Mouse (Mus musculus) CD4-positive, CD25-positive, alpha-beta regulatory T cell, adult 4 months (primary cell): ENCODE measurements around the gene Nxf1. TPM values are rescaled to one million over a fixed set of nuclear protein-coding genes. Genes with fewer than 3 reads are reported as not detected.
A peak's percentile ranks its signal among the peaks of the same experiment; 100 is the strongest.
"Not testable (repeated sequence)": the region's sequence is repeated elsewhere in the genome, so short reads cannot be mapped to it uniquely, and the experiment has no call there.

Experiments used
- ATAC-seq: one replicate; pipeline ENCODE4 v1.8.0; 2017
- polyA plus RNA-seq, 2 experiments: library from polyadenylated mRNA; unstranded; fragments of 100-300 nt; shearing (Covaris generic); gene quantifications; one replicate each; pipeline ENCODE4 v1.2.1; 2017

The Nxf1 gene
- 100 to 1,000 TPM; 163 to 188 TPM for polyA plus RNA-seq

GRCm38 (mm10) chr19:8756635-8757387 is at the start of gene Nxf1:
Gene Nxf1, plus strand, starts transcription at chr19:8757073.
- ATAC-seq: peak; percentile 90

GRCm38 (mm10) chr19:8708954-8709353 is 47.9 kb upstream of the Nxf1 start:
- ATAC-seq: no peak

- no peak for ATAC-seq
Observed at GRCm38 (mm10) chr19:8710057-8710456, 46.8 kb upstream of the Nxf1 start.

- ATAC-seq: peak; percentile 1
Observed at GRCm38 (mm10) chr19:8711506-8711905, 45.4 kb upstream of the Nxf1 start.

GRCm38 (mm10) chr19:8711949-8712869 is 44.7 kb upstream of the Nxf1 start:
- ATAC-seq: peak; percentile 67

GRCm38 (mm10) chr19:8712870-8713305 is 44.0 kb upstream of the Nxf1 start:
- ATAC-seq: peak; percentile 63

- ATAC-seq: peak; percentile 62
Observed at GRCm38 (mm10) chr19:8713306-8713996, 43.4 kb upstream of the Nxf1 start.

- no peak for ATAC-seq
Observed at GRCm38 (mm10) chr19:8713997-8714652, 42.7 kb upstream of the Nxf1 start.

- no peak for ATAC-seq
Observed at GRCm38 (mm10) chr19:8714653-8715481, 42.0 kb upstream of the Nxf1 start.

GRCm38 (mm10) chr19:8715868-8716766 is 40.8 kb upstream of the Nxf1 start:
- no peak for ATAC-seq

- ATAC-seq: no peak
Observed at GRCm38 (mm10) chr19:8716767-8717475, 40.0 kb upstream of the Nxf1 start.

GRCm38 (mm10) chr19:8718357-8718756 is 38.5 kb upstream of the Nxf1 start:
- peak; percentile 37 for ATAC-seq

- ATAC-seq: not testable (repeated sequence)
Observed at GRCm38 (mm10) chr19:8719037-8719436, 37.8 kb upstream of the Nxf1 start.

GRCm38 (mm10) chr19:8721378-8721777 is 35.5 kb upstream of the Nxf1 start:
- no peak for ATAC-seq

GRCm38 (mm10) chr19:8722021-8722420 is 34.9 kb upstream of the Nxf1 start:
- no peak for ATAC-seq

GRCm38 (mm10) chr19:8722559-8722906 is 34.3 kb upstream of the Nxf1 start:
- no peak for ATAC-seq

GRCm38 (mm10) chr19:8722907-8723573 is 33.8 kb upstream of the Nxf1 start, which contains the start of gene Slc3a2:
Gene Slc3a2, minus strand, starts transcription at chr19:8723369.
- peak; percentile 90 for ATAC-seq

GRCm38 (mm10) chr19:8723574-8724346 is 33.1 kb upstream of the Nxf1 start:
- ATAC-seq: no peak
